Mouse (Mus musculus) lung, postnatal 0 days (tissue): ENCODE data around the gene Myo18b.

Experiments used
- CTCF ChIP-seq: IDR thresholded peaks from 2 replicates; pipeline ENCODE4 v1.5.1; 2016; ENCODE audit warnings: antibody characterized with exemption, mild to moderate bottlenecking
- EP300 ChIP-seq: IDR thresholded peaks from 2 replicates; pipeline ENCODE4 v1.6.1; 2016; ENCODE audit warnings: antibody characterized with exemption, mild to moderate bottlenecking, control low read depth

GRCm38 (mm10) chr5:112781719-112782118 is 114.4 kb downstream of the Myo18b start:
- TF ChIP-seq CTCF: no peak
- TF ChIP-seq EP300: no peak
